ENCODE assay signal across 10 mouse cellular contexts in the genomic region with DNA sequence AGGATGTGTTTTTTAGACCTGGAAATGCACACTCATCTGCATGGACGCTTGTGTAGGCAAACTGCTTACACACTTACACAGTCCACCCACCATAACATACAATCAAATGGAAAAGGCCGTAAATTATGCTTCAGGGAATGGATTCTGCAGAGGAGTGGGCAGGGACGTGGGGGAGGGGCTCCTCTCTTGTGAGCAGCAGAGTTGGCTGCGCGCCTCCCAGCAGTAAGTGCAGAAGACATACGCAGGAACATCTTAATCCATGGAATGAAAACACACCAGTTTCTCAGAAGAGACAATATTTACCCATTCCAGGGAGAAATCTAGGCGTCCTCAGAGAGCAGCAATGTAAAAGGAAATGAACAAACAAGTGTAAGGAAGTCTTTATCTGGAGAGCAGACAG.
DNase-seq lines count a peak whose midpoint lies in the region; ATAC-seq lines count a peak whose summit lies in the region.
"Had no signal": no experiment of that assay in that cellular context is flagged by ENCODE, and none has a peak within 500 bp of the region (broad histone marks: within the 10 kb centered on the region; RNA-seq: fewer than 3 reads in every experiment).

No protein-coding gene starts in this region.

- no peak overlapping the region for H3K4me2 ChIP-seq in lung, embryonic 16.5 days (ENCODE audit: low read depth, low read length)

- peak; percentile 66 to 75 for DNase-seq in cerebellum, postnatal 10 days
- no peak for DNase-seq in cerebellum, adult 9-10 months
- DNase-seq in lung, postnatal 25 days (ENCODE audit: low spot score), result no peak
- DNase-seq in left cerebral cortex, postnatal 14 days (ENCODE audit: low spot score in 2 of 2), result peak; percentile 67 to 75
- peak; percentile 51 for DNase-seq in right cerebral cortex, postnatal 25 days
- no peak for DNase-seq in heart, postnatal 14 days
- DNase-seq in gastrocnemius, adult 18-20 months (ENCODE audit: low spot score), result no peak
- DNase-seq: thymus, postnatal 36 days had no signal

- peak; percentile 37; the same call in 1 of the 2 replicates for ATAC-seq in lung, embryonic 16.5 days (ENCODE audit: low read depth)

- WGBS in lung, embryonic 16.5 days, result 10% methylated on average over 7 of the region's 7 CpGs

- peaks cover 3% of the 10 kb centered on the region; the same call in 1 of the 2 replicates for H3K9me3 ChIP-seq in lung, embryonic 16.5 days (ENCODE audit: control insufficient read depth, low read length)

- H3K9ac ChIP-seq in lung, embryonic 16.5 days (ENCODE audit: low read length), result no peak overlapping the region

- intact Hi-C loops in left cerebral cortex, postnatal 14 days (cut with DNase I), result no loop called here
- intact Hi-C loops in heart, postnatal 14 days (cut with DNase I), result loop anchor here (5.0 kb wide), 1 partner anchor 168 kb away; the partner anchor contains the start of gene D6Ertd527e

- H3K27me3 ChIP-seq in lung, embryonic 16.5 days (ENCODE audit: control insufficient read depth, insufficient read depth, low read depth, low read length), result no peaks in the 10 kb centered on the region

- peak overlapping the region; percentile 48; the same call in 1 of the 2 replicates for H3K27ac ChIP-seq in lung, embryonic 16.5 days (ENCODE audit: low read length)

- peaks cover 8% of the 10 kb centered on the region for H3K36me3 ChIP-seq in lung, embryonic 16.5 days (ENCODE audit: control insufficient read depth, insufficient read depth, low read length)

- H3K4me1 ChIP-seq in lung, embryonic 16.5 days (replicated peaks; ENCODE audit: control insufficient read depth, insufficient read depth, low read length), result peaks cover 38% of the 10 kb centered on the region

- no peak overlapping the region for H3K4me3 ChIP-seq in lung, embryonic 16.5 days (ENCODE audit: low read length)
- H3K4me3 ChIP-seq: erythroblast, embryonic 14.5 days had no signal

Comparison
In these comparisons a context has a peak if more than half of its experiments do, and no peak if none do; other contexts are left out.
1. DNase-seq: peak in cerebellum, postnatal 10 days (2 of 2), left cerebral cortex, postnatal 14 days (2 of 2) and right cerebral cortex, postnatal 25 days (single experiment); none in cerebellum, adult 9-10 months (single experiment), lung, postnatal 25 days (single experiment), heart, postnatal 14 days (0 of 2) and gastrocnemius, adult 18-20 months (single experiment).